Mouse (Mus musculus) embryonic fibroblast, embryonic 13.5 days (primary cell): ENCODE measurements around the gene Gm10277.

Source experiments
- CTCF ChIP-seq: IDR thresholded peaks from 2 replicates; pipeline ENCODE4 v1.5.1; 2011; ENCODE audit warnings: mild to moderate bottlenecking, control low read depth, low read length, moderate library complexity, borderline replicate concordance; ENCODE audit not compliant: insufficient read depth
- POLR2A ChIP-seq: IDR thresholded peaks from 2 replicates; pipeline ENCODE4 v1.6.1; 2011; ENCODE audit warnings: low read depth, mild to moderate bottlenecking, control low read depth, low read length, moderate library complexity

- TF ChIP-seq POLR2A (no peak), CTCF (no peak)
Measured at GRCm38 (mm10) chr11:77791752-77792565, 4.4 kb upstream of the Gm10277 start.
